ENCODE assay signal across 10 mouse cellular contexts in genomic region chr2:150839686-150840471, GRCm38 (mm10). TPM values are rescaled to one million over a fixed set of nuclear protein-coding genes. Genes with fewer than 3 reads are reported as not detected.
DNase-seq lines count a peak whose midpoint lies in the region; ATAC-seq lines count a peak whose summit lies in the region.
"Had no signal": no experiment of that assay in that cellular context is flagged by ENCODE, and none has a peak within 500 bp of the region (broad histone marks: within the 10 kb centered on the region; RNA-seq: fewer than 3 reads in every experiment).

No protein-coding gene starts in this region.

- no peak for ATAC-seq in midbrain, embryonic 15.5 days (replicated peaks)
- ATAC-seq: lung, postnatal 0 days had no signal

- H3K36me3 ChIP-seq in macrophage (ENCODE audit: inconsistent target) = peaks cover 41% of the 10 kb centered on the region
- H3K36me3 ChIP-seq in midbrain, embryonic 15.5 days (replicated peaks) = peaks cover 17% of the 10 kb centered on the region
- H3K36me3 ChIP-seq: heart, embryonic 15.5 days had no signal

- intact Hi-C loops in left cerebral cortex, postnatal 25 days (cut with DNase I) = no loop called here

- no peak overlapping the region for H3K4me2 ChIP-seq in midbrain, embryonic 15.5 days
- H3K4me2 ChIP-seq: heart, embryonic 15.5 days had no signal

- H3K27me3 ChIP-seq in midbrain, embryonic 15.5 days (replicated peaks) = no peaks in the 10 kb centered on the region
- H3K27me3 ChIP-seq: heart, embryonic 15.5 days had no signal

- H3K4me3 ChIP-seq in macrophage (ENCODE audit: inconsistent target) = no peak overlapping the region
- no peak overlapping the region for H3K4me3 ChIP-seq in midbrain, embryonic 15.5 days
- H3K4me3 ChIP-seq: heart, embryonic 15.5 days had no signal

- DNase-seq in cerebellum, postnatal 10 days = peak; percentile 45 to 56
- DNase-seq in cerebellum, postnatal 4 days (ENCODE audit: low spot score in 2 of 2) = no peak
- peak; percentile 41 to 77 for DNase-seq in left cerebral cortex, postnatal 25 days (ENCODE audit: low spot score in 2 of 2)
- no peak for DNase-seq in left cerebral cortex, adult 11 months (ENCODE audit: low spot score)
- DNase-seq in adrenal gland, adult 2 months = peak; percentile 76
- no peak for DNase-seq in gastrocnemius, adult 8-10 months (ENCODE audit: low spot score in 2 of 2)

- H3K9ac ChIP-seq in midbrain, embryonic 15.5 days = no peak overlapping the region
- H3K9ac ChIP-seq: heart, embryonic 15.5 days had no signal

- no peaks in the 10 kb centered on the region for H3K9me3 ChIP-seq in midbrain, embryonic 15.5 days
- H3K9me3 ChIP-seq: heart, embryonic 15.5 days had no signal

- H3K79me2 ChIP-seq in macrophage (ENCODE audit: inconsistent target) = peaks cover 40% of the 10 kb centered on the region

- no peaks in the 10 kb centered on the region for H3K4me1 ChIP-seq in midbrain, embryonic 15.5 days
- H3K4me1 ChIP-seq: heart, embryonic 15.5 days had no signal

- peak overlapping the region; percentile 100 for H3K27ac ChIP-seq in macrophage
- H3K27ac ChIP-seq in midbrain, embryonic 15.5 days = no peak overlapping the region
- H3K27ac ChIP-seq: heart, embryonic 15.5 days had no signal

- WGBS in macrophage (ENCODE audit: missing documents) = 60% methylated on average over 12 of the region's 12 CpGs
- 84% methylated on average over 12 of the region's 12 CpGs for WGBS in midbrain, embryonic 15.5 days

RNA-seq across cellular contexts. Expression of gene Pygb, which starts 53.3 kb away (rescaled TPM):
- total RNA-seq in left cerebral cortex, postnatal 25 days (2021) = 100 to 1,000 TPM; 112 to 116 TPM
- total RNA-seq in adrenal gland, adult 2 months (2021) = 10 to 100 TPM; 41.1 to 55.2 TPM
- polyA plus RNA-seq in adrenal gland, adult 2 months (2012; rRNA removed) = 28.5 and 37.3 TPM in 2 replicates
- total RNA-seq in macrophage (2018; cell fraction: chromatin; rRNA removed) = 100 to 1,000 TPM in 1 of 26 experiments, 10 to 100 TPM in 23, 1 to 10 TPM in 2; 8.1 to 108 (median 39.3) TPM
- 10 to 100 TPM; 31.5 to 66.3 (median 47.1) TPM for total RNA-seq in macrophage (2018; cell fraction: cytosol; rRNA removed)
- total RNA-seq in macrophage (2018; cell fraction: nucleus; rRNA removed) = 10 to 100 TPM; 22.2 to 83.1 (median 39.5) TPM
- polyA plus RNA-seq in macrophage (2018) = 44.5 to 59.8 TPM (median 50.7 TPM) in 3 replicates
- 1 to 10 TPM; 3.1 to 5.0 (median 3.9) TPM for total RNA-seq in gastrocnemius, adult 8-10 months (2022)
- polyA plus RNA-seq in midbrain, embryonic 15.5 days (2015; fragmentation: Nextera tagmentation; extraction: Ambion mirVana) = 111 and 116 TPM in 2 replicates

Comparison
In these comparisons a context has a peak if more than half of its experiments do, and no peak if none do; other contexts are left out.
1. DNase-seq: peak in cerebellum, postnatal 10 days (2 of 2), left cerebral cortex, postnatal 25 days (2 of 2) and adrenal gland, adult 2 months (single experiment); none in cerebellum, postnatal 4 days (0 of 2), left cerebral cortex, adult 11 months (single experiment) and gastrocnemius, adult 8-10 months (0 of 2).
2. RNA of gene Pygb, which starts 53.3 kb away (total RNA-seq): 112 to 116 TPM in left cerebral cortex, postnatal 25 days and 41.1 to 55.2 TPM in adrenal gland, adult 2 months; 3.1 to 5.0 TPM in gastrocnemius, adult 8-10 months; every median in the first group is over 4 times any median in the second.